ENCODE assay signal across 8 mouse cellular contexts in genomic region chr1:140245876-140246597, GRCm38 (mm10). TPM values are rescaled to one million over a fixed set of nuclear protein-coding genes. Genes with fewer than 3 reads are reported as not detected.
A peak's percentile ranks its signal among the peaks of the same experiment; 100 is the strongest.
DNase-seq lines count a peak whose midpoint lies in the region; ATAC-seq and TF ChIP-seq lines count a peak whose summit lies in the region.

Gene Kcnt2, plus strand, starts transcription at chr1:140246158.

- DNase-seq in ES-E14 (ENCODE audit: low read depth, low spot score): no peak
- DNase-seq in heart, adult 11 months: peak; percentile 98
- DNase-seq in limb, embryonic 11.5 days (ENCODE audit: low spot score): no peak
- peak; percentile 34 for DNase-seq in midbrain, postnatal 0 days (ENCODE audit: low spot score)
- no peak for DNase-seq in spleen, postnatal 10 days (ENCODE audit: low spot score in 2 of 2)
- no peak for DNase-seq in retina, postnatal 1 day

- no peak for TF ChIP-seq POLR2A in cortical plate, adult 2 months (IDR thresholded peaks at IDR 0.05; ENCODE audit: extremely low read depth, insufficient read depth, low read length)

- WGBS in intestine, postnatal 0 days: 2% methylated on average over 21 of the region's 21 CpGs
- under 1% methylated on average over 21 of the region's 21 CpGs for WGBS in limb, embryonic 11.5 days
- 1% methylated on average over 21 of the region's 21 CpGs for WGBS in midbrain, postnatal 0 days

- H3K9me3 ChIP-seq in ES-E14 (ENCODE audit: control insufficient read depth, insufficient read depth, low read depth, low read length): no peaks in the 10 kb centered on the region
- no peaks in the 10 kb centered on the region for H3K9me3 ChIP-seq in intestine, postnatal 0 days (ENCODE audit: control insufficient read depth)
- H3K9me3 ChIP-seq in limb, embryonic 11.5 days (ENCODE audit: control insufficient read depth, low read length): no peaks in the 10 kb centered on the region
- no peaks in the 10 kb centered on the region for H3K9me3 ChIP-seq in midbrain, postnatal 0 days (ENCODE audit: low read length)

- TF ChIP-seq CTCF in cortical plate, adult 2 months (IDR thresholded peaks at IDR 0.05; ENCODE audit: extremely low read depth, insufficient read depth, low read length): no peak
- no peak for TF ChIP-seq CTCF in intestine, postnatal 0 days (IDR thresholded peaks at IDR 0.05; ENCODE audit: low read depth)
- TF ChIP-seq CTCF in midbrain, postnatal 0 days (IDR thresholded peaks at IDR 0.05): no peak

- no peak within 1 kb of the TSS for H3K27ac ChIP-seq in ES-E14 (ENCODE audit: insufficient read depth, low read depth, low read length, poor library complexity, severe bottlenecking)
- H3K27ac ChIP-seq in cortical plate, adult 2 months (ENCODE audit: insufficient read depth, low read length): peak within 1 kb of the TSS; percentile 38; the same call in 1 of the 2 replicates
- no peak within 1 kb of the TSS for H3K27ac ChIP-seq in intestine, postnatal 0 days (ENCODE audit: low read depth, low read length)
- no peak within 1 kb of the TSS for H3K27ac ChIP-seq in limb, embryonic 11.5 days (replicated peaks; ENCODE audit: low read depth, low read length)
- H3K27ac ChIP-seq in midbrain, postnatal 0 days (ENCODE audit: low read depth, low read length): no peak within 1 kb of the TSS; the same call in 1 of the 2 replicates

- H3K9ac ChIP-seq in ES-E14 (ENCODE audit: insufficient read depth, low read depth, low read length, poor library complexity, severe bottlenecking): peak within 1 kb of the TSS; percentile 45
- H3K9ac ChIP-seq in intestine, postnatal 0 days (ENCODE audit: low read depth, low read length): 0 out of 2 replicates have a peak within 1 kb of the TSS, but pooled peaks have one; percentile 26
- H3K9ac ChIP-seq in limb, embryonic 11.5 days (ENCODE audit: low read length): peak within 1 kb of the TSS; percentile 52
- H3K9ac ChIP-seq in midbrain, postnatal 0 days (replicated peaks; ENCODE audit: low read length, poor library complexity, severe bottlenecking): peak within 1 kb of the TSS; percentile 75

- H3K27me3 ChIP-seq in intestine, postnatal 0 days (replicated peaks; ENCODE audit: control insufficient read depth, insufficient read depth, low read length): no peaks in the 10 kb centered on the region
- no peaks in the 10 kb centered on the region for H3K27me3 ChIP-seq in limb, embryonic 11.5 days (ENCODE audit: control insufficient read depth, insufficient read depth, low read length)
- no peaks in the 10 kb centered on the region for H3K27me3 ChIP-seq in midbrain, postnatal 0 days (ENCODE audit: insufficient read depth, low read length)

- H3K4me1 ChIP-seq in ES-E14 (ENCODE audit: control insufficient read depth in 2 of 2, insufficient read depth in 2 of 2, low read length in 2 of 2, poor library complexity in 1 of 2): peaks cover 0 to 2% of the 10 kb centered on the region in 2 experiments; a peak in 1 of 4 replicates
- H3K4me1 ChIP-seq in cortical plate, adult 2 months (ENCODE audit: control insufficient read depth, insufficient read depth, low read length): peaks cover 2% of the 10 kb centered on the region; the same call in 1 of the 2 replicates
- no peaks in the 10 kb centered on the region for H3K4me1 ChIP-seq in intestine, postnatal 0 days (replicated peaks; ENCODE audit: control insufficient read depth, insufficient read depth, low read length)
- no peaks in the 10 kb centered on the region for H3K4me1 ChIP-seq in limb, embryonic 11.5 days (ENCODE audit: control insufficient read depth, insufficient read depth, low read length)
- no peaks in the 10 kb centered on the region for H3K4me1 ChIP-seq in midbrain, postnatal 0 days (ENCODE audit: insufficient read depth, low read length)

- H3K36me3 ChIP-seq in ES-E14 (ENCODE audit: control insufficient read depth, insufficient read depth, low read length, poor library complexity, severe bottlenecking): no peaks in the 10 kb centered on the region
- H3K36me3 ChIP-seq in intestine, postnatal 0 days (ENCODE audit: control insufficient read depth, insufficient read depth): no peaks in the 10 kb centered on the region
- no peaks in the 10 kb centered on the region for H3K36me3 ChIP-seq in limb, embryonic 11.5 days (ENCODE audit: control insufficient read depth, insufficient read depth, low read length)
- H3K36me3 ChIP-seq in midbrain, postnatal 0 days (ENCODE audit: insufficient read depth, low read length): no peaks in the 10 kb centered on the region

- peak within 1 kb of the TSS; percentile 67 for H3K4me2 ChIP-seq in intestine, postnatal 0 days (replicated peaks; ENCODE audit: low read depth)
- H3K4me2 ChIP-seq in limb, embryonic 11.5 days (ENCODE audit: low read depth, severe bottlenecking): peak within 1 kb of the TSS; percentile 76
- H3K4me2 ChIP-seq in midbrain, postnatal 0 days (ENCODE audit: low read depth, low read length, poor library complexity, severe bottlenecking): peak within 1 kb of the TSS; percentile 74

- in situ Hi-C loops in ES-E14 (cut with MboI; ENCODE audit: low sequenced_read_pairs in 2 of 2, unreplicated experiment in 2 of 2): no loop called here

- peak; percentile 49; the same call in 1 of the 2 replicates for ATAC-seq in intestine, postnatal 0 days
- peak; percentile 61 for ATAC-seq in limb, embryonic 11.5 days (ENCODE audit: insufficient number of reproducible peaks, low FRiP score, low TSS enrichment, low read depth)
- peak; percentile 74 for ATAC-seq in midbrain, postnatal 0 days (ENCODE audit: low FRiP score)

- H3K4me3 ChIP-seq in ES-E14 (ENCODE audit: insufficient read depth in 1 of 2, low read depth in 1 of 2, low read length in 2 of 2, poor library complexity in 1 of 2, severe bottlenecking in 1 of 2): peak within 1 kb of the TSS; percentile 68 to 69
- peak within 1 kb of the TSS; percentile 83 for H3K4me3 ChIP-seq in cortical plate, adult 2 months (ENCODE audit: insufficient read depth, low read length)
- H3K4me3 ChIP-seq in intestine, postnatal 0 days (ENCODE audit: low read depth, low read length): peak within 1 kb of the TSS; percentile 42
- H3K4me3 ChIP-seq in limb, embryonic 11.5 days (ENCODE audit: low read depth, low read length): peak within 1 kb of the TSS; percentile 46
- H3K4me3 ChIP-seq in midbrain, postnatal 0 days (ENCODE audit: low read depth, low read length): peak within 1 kb of the TSS; percentile 71

TF ChIP-seq in ES-E14, 5 proteins besides CTCF, POLR2A, EP300 and RAD21:
- no peak for TF ChIP-seq ZC3H11A (IDR thresholded peaks at IDR 0.05; ENCODE audit: borderline replicate concordance, low read depth, low read length)
- TF ChIP-seq MAFK (IDR thresholded peaks at IDR 0.05; ENCODE audit: insufficient read depth, low read depth, low read length): no peak
- no peak for TF ChIP-seq CHD2 (IDR thresholded peaks at IDR 0.05; ENCODE audit: low read depth, low read length)
- no peak for TF ChIP-seq ZNF384 (IDR thresholded peaks at IDR 0.05; ENCODE audit: low read depth, low read length)
- no peak for TF ChIP-seq HCFC1 (IDR thresholded peaks at IDR 0.05; ENCODE audit: borderline replicate concordance, insufficient read depth, low read length)

RNA-seq across cellular contexts. Expression of gene Kcnt2, which starts in this region (rescaled TPM):
- 1.2 and 2.5 TPM in 2 replicates for total RNA-seq in ES-E14 (2012; rRNA removed)
- 14.4 and 14.6 TPM in 2 replicates for polyA plus RNA-seq in cortical plate, adult 2 months (2012; rRNA removed)
- polyA plus RNA-seq in intestine, postnatal 0 days (2015; fragmentation: Nextera tagmentation; extraction: Ambion mirVana): 0.60 and 0.63 TPM in 2 replicates
- 1.3 TPM in 2 replicates for polyA plus RNA-seq in limb, embryonic 11.5 days (2014; fragmentation: Nextera tagmentation; extraction: Ambion mirVana)
- 9.5 and 9.6 TPM in 2 replicates for total RNA-seq in midbrain, postnatal 0 days (2014; rRNA removed)
- polyA plus RNA-seq in midbrain, postnatal 0 days (2015; fragmentation: Nextera tagmentation; extraction: Ambion mirVana): 2.2 and 2.8 TPM in 2 replicates

Comparison
In these comparisons a context has a peak if more than half of its experiments do, and no peak if none do; other contexts are left out.
1. Peak in ATAC-seq, H3K4me3 ChIP-seq, H3K9ac ChIP-seq and H3K4me2 ChIP-seq in intestine, postnatal 0 days; RNA of the gene not detected or under 1 TPM.
2. DNase-seq: peak in heart, adult 11 months (single experiment) and midbrain, postnatal 0 days (single experiment); none in ES-E14 (single experiment), limb, embryonic 11.5 days (single experiment), spleen, postnatal 10 days (0 of 2) and retina, postnatal 1 day (single experiment).
3. Peak in every context shown above with its lines, with median percentiles within 50 percentile points of each other: H3K4me3 ChIP-seq, H3K9ac ChIP-seq, ATAC-seq and H3K4me2 ChIP-seq.